Mouse (Mus musculus): ENCODE measurements at regions not wholly inside any gene's neighbourhood (a gene's known extent, or its start where the extent isn't known, plus 50 kb on each side); places are given as distances from the start of the nearest gene placed in this dataset.
A peak's percentile ranks its signal among the peaks of the same experiment; 100 is the strongest.

DNA sequence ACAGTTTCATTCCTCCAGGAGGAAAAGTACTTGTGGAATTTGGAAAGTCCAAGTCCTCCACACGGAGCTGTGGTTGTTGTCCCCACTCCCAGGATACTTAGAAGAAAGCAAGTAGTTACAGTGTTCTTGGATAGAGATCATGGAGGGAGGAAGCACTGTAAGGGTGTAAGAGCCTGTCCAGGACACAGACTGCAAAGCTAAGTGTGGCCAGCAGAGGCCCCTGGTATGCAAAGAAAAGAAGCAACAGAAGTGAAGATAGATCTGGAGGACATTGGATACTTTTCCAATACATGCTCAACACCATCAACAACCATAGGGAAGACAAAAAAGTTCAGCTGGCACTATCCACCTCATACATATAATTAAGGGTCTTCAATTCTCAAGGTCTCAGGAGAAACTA is 197.4 kb downstream of the Meis1 start:
- peak; percentile 56; the same call in 1 of the 2 replicates for ATAC-seq (ENCODE audit: insufficient number of reproducible peaks, low FRiP score, low TSS enrichment)

DNA sequence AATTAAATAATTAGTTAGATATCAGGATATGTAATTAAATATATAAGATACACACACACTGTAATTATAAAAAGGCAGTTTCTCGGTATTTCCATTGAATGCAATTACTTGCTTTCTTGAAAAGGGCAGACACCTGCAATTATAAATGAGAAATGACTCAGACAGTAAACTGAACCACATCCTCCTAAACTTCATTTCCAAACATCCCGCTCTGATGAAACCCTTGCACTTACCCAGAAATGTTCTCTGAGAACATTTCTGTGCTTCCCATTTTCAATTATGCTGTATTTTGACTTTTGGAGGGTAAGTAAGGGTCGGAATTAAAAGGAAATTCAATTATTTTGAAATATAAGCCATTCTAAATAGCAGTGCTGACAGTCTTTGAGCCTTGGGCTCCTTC is 204.7 kb downstream of the Meis1 start:
- ATAC-seq (ENCODE audit: insufficient number of reproducible peaks, low FRiP score, low TSS enrichment) = no peak

DNA sequence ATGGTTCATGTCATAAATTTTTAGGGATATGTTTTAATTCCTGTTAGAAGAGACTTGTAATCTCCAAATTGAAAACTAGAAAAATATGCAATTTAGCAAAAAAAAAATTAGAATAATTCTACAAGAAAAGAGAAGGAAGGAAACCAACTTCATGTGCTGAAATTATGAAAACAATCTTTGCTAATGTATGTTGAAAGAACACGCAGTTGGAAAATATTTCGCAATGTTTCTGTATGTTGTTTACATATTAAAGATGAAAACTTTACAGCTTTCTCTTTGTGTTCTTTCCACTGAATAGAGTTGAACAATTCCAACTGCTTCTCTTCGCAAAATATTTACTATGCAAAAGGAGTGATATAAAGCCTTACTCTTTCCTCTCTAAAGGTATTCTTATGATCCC is 251.3 kb downstream of the Meis1 start:
- ATAC-seq (ENCODE audit: insufficient number of reproducible peaks, low FRiP score, low TSS enrichment) = no peak

DNA sequence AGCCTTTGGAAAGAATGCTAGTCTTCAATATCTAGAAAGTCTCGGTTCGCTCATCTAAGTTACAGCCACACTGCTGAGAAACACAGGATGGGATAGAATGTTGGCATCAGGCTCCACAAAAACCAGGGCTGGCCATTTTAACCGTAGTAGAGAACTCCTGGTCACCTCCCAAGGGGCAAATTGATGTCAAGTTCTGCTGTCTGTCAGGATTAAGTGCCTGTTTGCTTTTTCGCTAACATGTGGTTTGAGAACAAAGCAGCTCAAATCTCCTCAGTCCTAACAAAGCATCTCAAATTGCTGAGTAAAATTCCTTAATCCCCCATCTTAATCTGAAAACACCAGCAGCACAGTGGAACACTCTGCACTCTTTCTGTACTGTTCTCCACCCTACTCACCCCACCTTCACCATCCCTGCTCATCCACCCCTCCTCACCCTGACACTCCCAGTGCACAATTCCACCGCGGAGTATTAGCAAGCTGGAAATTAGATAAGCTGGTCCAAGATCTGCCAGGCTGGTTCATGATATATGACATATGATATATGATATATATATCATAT is 252.2 kb downstream of the Meis1 start:
- ATAC-seq (ENCODE audit: insufficient number of reproducible peaks, low FRiP score, low TSS enrichment) = no peak

DNA sequence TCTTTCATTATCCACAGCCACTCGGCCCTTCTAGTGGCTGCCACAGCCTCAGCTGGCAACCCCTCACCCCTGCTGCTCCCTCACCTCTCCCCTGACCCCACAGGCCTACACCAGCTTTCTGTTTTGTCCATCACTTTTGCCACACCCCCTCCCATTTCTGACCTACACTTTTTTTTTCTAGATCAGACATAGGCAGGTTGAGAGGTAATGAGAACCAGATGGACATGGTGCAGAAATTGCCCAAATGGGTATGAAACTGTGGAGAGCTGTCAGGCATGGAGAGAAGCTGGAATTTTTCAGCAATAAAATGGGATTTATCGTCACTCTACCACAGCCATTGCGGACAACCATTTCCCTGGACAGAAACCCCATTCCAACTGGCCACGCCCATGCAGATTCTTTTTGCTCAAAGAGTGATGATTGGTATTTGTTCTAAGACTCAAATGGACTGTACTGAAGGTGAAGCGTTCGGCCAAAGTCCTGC is 260.2 kb downstream of the Meis1 start:
- no peak for ATAC-seq (ENCODE audit: insufficient number of reproducible peaks, low FRiP score, low TSS enrichment)

DNA sequence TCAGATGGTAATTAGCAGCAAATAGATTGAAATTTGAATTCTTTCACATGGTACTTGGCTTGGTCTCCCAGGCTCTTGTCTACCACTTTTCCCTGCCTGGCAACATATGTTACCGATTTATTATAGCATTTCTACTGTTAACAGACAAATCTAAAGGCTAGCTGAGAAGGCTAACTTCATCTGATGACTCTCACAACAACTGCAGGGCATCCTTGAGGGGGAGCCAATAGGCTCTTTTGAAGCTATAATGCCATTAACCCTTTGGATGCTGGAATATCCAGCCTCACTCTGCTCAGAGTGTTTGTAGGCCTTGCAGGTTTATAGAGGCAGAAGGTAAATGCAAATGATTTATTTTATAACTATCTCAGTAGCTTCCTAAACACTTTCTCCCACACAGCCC is 262.2 kb downstream of the Meis1 start:
- no peak for ATAC-seq (ENCODE audit: insufficient number of reproducible peaks, low FRiP score, low TSS enrichment)

DNA sequence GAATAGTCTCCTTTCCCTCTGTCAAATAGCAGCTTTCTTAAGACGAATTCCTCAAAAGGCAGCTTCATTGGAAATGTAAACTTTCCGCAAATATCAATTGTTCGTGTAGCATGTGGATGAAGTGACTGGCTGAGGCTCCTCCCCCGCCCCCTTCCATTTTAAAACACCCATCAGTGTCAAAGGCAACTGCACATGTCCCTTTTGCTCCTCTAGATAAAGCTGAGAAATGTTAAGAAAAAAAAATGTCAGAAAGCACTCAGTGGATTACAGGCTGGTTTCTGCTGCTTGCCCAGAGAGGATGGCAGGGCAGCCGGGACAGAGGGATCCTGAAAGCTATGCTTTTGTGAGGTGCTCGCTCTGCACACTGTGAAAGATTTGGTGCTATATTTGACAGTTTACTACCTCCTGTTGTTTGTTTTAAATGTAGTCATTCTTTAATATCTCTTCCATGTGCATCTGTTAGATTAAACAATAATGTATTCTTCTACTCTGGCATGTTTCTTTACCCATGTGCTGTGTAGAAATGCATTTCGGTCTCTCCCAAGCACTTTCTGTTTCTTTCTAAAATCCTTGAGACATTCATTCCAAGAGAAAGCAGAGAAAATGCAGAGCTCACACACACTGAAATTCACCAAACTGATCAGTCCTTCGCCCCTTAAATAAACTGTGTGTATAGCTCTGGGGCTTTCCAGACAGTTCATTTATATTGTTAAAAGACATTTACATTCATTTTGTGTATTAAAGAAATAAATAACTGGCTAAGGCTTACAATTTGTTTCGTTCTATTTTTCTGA is 263.9 kb downstream of the Meis1 start:
- ATAC-seq (ENCODE audit: insufficient number of reproducible peaks, low FRiP score, low TSS enrichment) = 0 out of 2 replicates have a peak, but pooled peaks have one; percentile 7

DNA sequence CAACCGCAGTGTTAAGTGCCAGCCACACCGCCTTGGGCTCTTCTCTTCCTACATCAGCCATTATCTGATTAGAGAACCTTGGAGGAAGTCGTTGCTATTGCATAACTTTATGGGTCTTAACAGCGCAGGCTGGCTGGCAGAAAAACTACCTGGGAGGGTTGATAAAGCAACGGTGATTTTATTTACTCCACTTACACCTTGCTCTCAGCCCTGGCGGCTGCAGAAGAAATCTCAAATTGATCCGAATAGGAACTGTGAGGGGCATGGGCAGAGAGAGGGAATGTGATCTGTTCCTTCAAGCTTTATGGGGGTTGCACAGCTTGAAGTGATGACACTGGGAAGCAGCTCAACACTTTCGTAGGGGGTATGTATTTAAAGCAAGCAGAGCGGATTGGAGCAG is 264.9 kb downstream of the Meis1 start:
- no peak for ATAC-seq (ENCODE audit: insufficient number of reproducible peaks, low FRiP score, low TSS enrichment)

DNA sequence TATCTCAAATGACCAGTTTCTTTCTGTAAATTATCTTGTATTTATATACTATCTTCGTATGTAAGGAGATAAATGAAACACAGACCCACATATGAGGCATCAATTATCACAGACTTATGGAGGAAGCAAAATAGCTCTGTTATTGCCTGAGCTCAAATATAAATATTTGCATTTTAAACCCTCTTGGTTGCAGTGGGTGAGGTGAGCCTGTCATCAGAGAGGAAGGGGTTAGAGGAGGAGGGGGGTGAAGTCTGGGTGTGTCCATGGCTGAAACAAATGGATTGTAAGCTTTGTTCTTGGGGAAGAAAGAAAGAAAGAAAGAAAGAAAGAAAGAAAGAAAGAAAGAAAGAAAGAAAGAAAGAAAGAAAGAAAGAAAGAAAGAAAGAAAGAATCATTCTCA is 265.5 kb downstream of the Meis1 start:
- no peak for ATAC-seq (ENCODE audit: insufficient number of reproducible peaks, low FRiP score, low TSS enrichment)

DNA sequence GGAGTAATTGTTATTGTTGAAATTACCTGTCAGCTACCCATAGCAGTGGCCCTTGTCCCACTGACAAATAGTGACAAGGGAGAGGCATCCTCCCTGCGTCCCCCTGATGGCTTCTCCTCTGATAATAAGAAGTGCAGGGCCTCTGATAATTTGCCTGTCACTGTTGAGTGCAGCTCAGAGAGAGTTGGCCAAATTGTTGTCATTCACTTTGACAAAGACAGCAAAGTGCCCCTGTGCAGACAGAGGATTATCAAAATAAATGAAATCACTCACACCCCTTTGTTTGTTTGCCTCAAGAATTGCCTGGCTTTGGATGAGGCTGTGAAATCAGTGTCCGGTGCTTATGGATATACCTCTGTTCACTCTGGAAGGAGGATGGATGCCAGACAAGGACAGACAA is 266.3 kb downstream of the Meis1 start:
- no peak for ATAC-seq (ENCODE audit: insufficient number of reproducible peaks, low FRiP score, low TSS enrichment)

DNA sequence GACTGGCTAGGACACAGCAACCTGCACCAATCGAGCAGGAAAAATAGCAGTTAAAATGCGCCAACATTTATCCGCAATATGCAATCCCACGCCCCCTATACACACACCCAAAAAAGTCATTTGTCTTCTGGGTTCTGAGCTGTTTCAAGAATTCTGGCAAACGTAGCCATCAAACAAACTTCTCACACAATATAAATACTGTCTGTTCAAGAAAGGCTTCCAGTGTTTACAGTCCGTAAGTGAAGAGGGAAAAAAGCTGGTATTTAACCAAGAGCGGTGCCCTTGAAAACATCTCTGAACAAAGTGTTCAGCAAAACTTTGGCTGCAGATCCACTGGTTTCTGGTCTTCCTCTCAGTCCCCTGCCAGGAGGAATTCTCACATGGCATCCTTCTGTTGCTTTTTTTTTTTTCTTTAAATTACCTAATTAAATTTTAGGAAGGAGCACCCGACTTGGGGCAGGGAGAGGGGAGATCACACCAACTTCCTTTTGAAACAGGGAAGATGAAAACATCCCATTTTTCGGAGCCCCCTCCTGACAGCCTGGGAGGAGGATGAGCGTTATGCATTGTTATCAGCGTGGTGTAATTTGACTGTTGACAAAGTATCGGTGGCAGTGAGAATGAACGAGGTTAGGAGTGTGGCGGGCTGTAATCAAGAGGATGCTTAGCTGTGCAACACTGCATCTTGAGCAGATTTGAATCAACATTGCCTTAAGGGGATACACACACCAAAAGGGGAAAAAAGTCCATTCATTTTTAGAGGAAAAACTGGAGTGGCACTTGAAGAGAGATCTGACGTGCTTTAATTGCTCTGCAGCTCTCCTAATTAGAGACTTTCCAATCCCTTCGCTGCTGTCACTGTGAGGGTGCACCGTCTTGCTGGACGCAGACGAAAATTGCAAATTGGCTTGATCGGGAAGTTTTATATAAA is 267.6 kb downstream of the Meis1 start:
- peak; percentile 65 for ATAC-seq (ENCODE audit: insufficient number of reproducible peaks, low FRiP score, low TSS enrichment)

DNA sequence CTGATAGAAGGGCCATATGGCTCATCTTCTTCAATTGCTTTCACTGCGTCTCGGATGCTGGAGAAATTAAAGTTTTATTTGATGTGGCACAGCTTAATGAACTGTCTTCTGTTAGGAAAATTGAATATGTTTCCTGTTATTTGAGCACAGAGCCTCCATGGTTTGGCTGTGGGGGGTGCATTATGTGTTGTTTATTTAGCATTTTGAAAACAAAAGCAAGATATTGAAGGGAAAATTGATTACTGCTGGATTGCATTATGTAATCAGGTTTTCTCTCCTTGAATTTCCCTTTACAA is 268.8 kb downstream of the Meis1 start:
- ATAC-seq (ENCODE audit: insufficient number of reproducible peaks, low FRiP score, low TSS enrichment) = no peak

DNA sequence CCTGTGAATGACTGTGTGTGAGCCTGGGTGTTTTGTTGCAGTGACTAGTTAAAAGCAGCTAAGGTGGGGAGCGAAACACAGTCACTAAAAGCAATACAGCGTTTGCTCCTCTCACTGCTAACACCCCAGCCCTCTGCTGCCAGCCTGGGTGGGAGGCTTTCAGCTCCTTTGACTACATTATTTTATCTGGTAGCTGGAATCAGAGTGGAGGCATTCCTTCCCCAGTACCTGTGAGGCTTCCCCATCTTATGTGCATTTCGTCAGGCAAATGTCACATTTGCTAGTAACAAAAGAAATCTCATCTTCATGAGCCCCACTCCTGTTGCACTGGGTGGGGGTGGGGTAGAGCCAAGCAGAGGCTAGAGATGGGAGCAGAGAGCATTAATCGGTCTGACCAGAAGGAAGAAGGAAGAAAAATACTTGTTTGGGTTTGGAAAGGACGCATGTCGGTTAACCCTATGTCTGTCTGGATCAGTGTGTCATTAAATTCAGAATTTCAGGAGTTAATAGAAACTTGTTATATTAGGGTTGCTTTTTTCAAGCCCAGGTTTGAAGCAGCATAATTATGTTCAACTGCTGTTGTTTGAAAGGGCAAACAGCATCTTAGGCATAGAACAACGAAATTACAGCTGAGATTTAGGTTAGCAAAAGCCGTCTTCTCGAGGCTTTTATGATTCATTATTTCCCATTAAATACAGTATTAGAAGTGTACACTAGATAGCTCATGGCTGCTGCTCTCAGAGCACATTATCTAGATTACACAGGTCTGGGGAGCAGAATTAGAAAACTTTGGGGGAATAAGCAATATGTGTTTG is 269.3 kb downstream of the Meis1 start:
- ATAC-seq (ENCODE audit: insufficient number of reproducible peaks, low FRiP score, low TSS enrichment) = no peak

DNA sequence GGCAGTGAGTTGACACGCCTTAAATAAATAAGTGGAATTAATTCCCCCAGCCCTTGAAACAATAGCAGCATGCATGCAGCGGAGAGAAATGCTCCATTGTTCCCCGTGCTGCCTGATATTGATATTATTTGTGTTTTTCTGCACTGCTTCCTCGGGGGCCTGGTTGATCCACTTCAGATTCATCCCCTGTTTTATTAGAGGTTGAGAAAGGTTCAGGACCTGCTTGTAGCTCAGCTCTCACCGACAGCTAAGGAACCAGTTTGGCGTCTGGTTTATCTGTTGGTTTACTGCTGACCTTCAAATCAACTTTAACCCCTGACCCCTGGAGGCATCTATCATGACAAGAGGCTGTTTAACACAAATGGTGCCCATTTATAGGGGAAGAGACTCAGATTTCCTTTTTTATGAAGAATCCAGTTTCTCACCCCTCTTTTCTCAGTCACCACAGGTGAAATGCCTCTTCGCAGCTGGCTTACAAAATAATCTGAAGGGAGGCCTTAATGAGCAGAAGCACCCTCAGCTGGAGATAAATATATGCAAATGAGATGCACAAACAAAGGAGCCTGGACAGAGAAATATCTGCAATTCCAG is 270.8 kb downstream of the Meis1 start:
- ATAC-seq (ENCODE audit: insufficient number of reproducible peaks, low FRiP score, low TSS enrichment) = no peak

DNA sequence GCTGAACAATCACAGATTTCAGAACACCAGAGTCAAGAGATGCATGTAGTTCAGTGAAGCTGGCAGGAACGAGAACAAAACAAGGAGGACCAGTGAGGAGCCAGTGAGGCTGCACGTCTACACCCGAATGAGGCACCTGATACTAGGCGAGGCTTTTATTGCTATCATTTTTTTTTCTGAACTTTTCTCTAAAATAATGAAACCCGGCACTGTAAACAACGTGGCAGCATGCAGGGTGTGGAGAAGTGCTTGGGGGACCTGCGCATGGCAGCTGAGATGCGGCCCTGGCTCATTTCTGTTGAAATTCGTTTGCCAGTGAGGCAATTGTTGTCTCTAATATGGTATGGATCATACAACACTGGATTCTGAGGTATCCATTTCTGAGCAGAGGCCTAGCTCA is 271.4 kb downstream of the Meis1 start:
- no peak for ATAC-seq (ENCODE audit: insufficient number of reproducible peaks, low FRiP score, low TSS enrichment)

DNA sequence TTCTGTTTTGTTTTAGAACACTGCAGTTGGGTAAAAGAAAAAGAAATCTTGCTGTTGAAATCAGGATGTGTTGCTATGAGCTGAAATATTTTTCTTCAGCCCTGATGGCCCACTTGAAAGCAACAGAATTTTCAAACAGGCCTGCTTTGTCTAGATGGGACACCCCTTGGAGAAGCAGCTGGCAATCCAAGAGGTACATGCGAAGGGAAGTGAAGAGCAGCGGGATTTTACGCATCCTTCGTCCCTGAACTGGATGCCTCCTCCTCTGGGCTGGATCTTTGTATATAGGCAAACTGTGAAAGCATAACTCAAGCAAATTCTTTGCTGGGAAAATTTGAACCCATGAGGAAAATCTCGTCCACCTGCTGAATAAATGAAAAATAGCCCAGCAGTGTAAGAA is 272.3 kb downstream of the Meis1 start:
- ATAC-seq (ENCODE audit: insufficient number of reproducible peaks, low FRiP score, low TSS enrichment) = no peak

DNA sequence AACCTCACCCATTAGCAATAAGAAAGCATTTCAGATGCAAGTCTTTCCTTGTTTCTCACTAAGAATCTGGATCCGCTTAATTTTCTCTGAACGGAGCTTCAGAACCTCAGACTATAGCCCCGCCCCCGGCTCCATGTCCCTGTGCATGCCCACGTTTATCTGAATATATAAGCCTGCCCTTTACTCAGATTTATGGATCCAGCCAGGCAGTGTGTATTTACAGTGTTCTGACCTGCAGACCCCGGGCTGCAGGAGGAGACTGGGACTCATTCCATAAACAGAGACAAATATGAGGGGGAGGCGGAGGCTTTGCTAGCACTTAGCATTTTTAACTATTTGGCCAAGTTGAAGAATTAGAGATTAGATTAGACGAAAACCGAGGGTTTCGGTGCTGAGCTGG is 272.9 kb downstream of the Meis1 start:
- no peak for ATAC-seq (ENCODE audit: insufficient number of reproducible peaks, low FRiP score, low TSS enrichment)

DNA sequence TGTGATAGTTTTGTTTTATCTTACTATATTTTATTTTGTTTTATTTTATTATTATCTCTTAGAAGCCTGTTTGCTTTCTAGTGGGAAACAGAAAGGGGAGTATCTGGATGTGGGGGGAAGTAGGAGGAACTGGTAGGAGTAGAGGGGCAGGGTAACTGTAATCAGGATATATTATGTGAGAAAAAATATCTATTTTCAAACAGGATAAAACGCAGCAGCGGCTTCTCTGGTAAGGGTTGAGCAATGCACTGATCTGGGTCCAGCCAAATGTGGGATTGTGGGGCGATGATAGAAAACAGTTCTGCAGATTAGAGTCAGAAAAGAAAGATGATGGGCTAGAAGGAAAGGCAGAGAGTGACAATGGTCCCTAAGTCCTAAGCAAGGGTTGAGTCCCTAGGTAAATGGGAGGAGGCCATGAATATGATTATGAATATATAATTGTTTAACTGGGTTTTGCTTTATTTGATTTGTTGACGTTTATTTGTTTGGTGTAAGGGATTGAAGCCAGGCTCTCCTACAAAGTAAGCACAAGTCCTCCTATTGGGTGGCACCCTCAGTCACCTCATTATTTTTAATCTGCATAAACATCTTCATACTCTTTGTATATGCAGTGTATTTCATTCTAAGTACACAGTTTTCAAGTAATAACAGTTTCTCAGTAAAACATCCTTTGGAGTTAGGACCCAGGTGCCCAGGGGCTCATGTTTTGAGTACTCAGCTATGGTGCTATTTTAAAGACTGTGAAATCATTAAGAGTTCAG is 283.7 kb downstream of the Meis1 start:
- no peak for ATAC-seq (ENCODE audit: insufficient number of reproducible peaks, low FRiP score, low TSS enrichment)

DNA sequence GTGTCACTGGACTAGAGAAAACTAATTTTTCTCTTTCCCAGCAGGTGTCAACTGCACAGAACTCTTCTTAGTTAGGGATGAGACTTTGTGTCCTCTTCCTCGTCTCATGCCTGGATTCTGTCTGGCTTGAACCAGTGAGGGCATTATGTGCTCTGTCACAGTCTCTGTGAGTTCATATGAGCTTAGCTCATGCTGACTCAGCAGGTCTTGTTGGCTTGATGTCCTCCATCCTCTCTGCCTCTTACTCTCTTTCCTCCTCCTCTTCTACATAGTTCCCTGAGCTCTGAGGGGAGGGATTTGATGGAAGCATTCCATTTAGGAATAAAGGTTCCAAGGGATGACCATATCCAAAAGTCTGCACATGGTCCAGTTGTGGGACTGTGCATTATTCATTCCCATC is 284.7 kb downstream of the Meis1 start:
- no peak for ATAC-seq (ENCODE audit: insufficient number of reproducible peaks, low FRiP score, low TSS enrichment)
